Mouse (Mus musculus) olfactory bulb, adult 2 months (tissue): Measurements from ENCODE around the gene Lrrfip2.

Experiments
- CTCF ChIP-seq: fragments of 200-500 bp; IDR thresholded peaks from 2 replicates; pipeline ENCODE4 v1.5.1; 2012; ENCODE audit warnings: low read depth, mild to moderate bottlenecking, low read length, moderate library complexity; ENCODE audit not compliant: insufficient read depth
- POLR2A ChIP-seq: fragments of 200-500 bp; IDR thresholded peaks from 2 replicates; pipeline ENCODE4 v1.6.1; 2012; ENCODE audit warnings: mild to moderate bottlenecking, low read depth, low read length, moderate library complexity; ENCODE audit not compliant: insufficient read depth

DNA sequence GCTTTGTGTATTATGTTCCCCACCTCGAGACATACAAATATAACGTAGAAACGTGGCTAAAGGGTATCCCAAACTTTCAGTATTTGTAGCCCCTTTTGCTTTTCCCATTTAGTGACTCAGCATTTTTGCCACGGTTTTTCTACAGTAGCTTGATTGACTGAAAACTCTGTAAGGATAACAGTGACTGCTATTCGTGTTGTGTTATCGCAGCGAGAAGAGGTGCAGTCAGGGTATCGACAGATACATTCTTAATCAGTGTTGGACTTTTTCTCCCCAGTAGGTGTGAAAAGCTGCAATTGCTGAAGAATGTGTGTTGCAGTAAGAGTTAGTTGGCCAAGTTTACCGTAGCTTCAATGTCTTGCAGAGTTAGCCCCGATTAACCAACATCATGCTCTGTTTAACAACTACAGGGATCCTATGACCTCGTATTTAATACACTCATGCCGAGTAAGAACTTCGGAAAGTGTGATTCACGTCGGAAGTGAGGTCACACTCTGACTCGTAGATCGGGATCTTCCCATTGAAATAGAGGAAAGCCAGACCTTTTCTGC is 1.6 kb downstream of the Lrrfip2 start:
- TF ChIP-seq CTCF (no peak), POLR2A (no peak)
